Mouse (Mus musculus) embryo, embryonic 11.5 days (tissue): ENCODE data around the gene Armc8.
A peak's percentile ranks its signal among the peaks of the same experiment; 100 is the strongest.

ENCODE experiments used
- DNase-seq: peaks from one replicate; pipeline ENCODE4 v3.0.0-alpha.2; 2012; ENCODE audit warnings: low read depth, low spot score

Armc8 gene

DNA sequence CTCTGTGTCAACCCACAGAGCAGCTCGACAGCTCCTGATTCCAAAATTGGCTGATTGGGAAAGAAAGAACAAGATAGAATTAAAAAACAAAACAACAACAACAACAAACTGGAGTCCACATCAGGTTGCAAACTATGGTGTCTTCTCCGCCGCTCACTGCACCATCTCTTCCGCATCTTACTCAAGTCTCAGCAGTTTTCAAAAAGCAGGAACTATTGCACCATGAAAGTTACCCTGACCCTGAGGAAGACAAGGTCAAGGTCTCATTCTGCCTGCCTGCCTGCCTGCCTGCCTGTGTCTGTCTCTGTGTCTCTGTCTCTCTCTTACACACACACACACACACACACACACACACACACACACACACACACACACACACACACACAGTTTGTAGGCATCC, 69.4 kb downstream of the Armc8 start:
- DNase-seq: no peak

DNA sequence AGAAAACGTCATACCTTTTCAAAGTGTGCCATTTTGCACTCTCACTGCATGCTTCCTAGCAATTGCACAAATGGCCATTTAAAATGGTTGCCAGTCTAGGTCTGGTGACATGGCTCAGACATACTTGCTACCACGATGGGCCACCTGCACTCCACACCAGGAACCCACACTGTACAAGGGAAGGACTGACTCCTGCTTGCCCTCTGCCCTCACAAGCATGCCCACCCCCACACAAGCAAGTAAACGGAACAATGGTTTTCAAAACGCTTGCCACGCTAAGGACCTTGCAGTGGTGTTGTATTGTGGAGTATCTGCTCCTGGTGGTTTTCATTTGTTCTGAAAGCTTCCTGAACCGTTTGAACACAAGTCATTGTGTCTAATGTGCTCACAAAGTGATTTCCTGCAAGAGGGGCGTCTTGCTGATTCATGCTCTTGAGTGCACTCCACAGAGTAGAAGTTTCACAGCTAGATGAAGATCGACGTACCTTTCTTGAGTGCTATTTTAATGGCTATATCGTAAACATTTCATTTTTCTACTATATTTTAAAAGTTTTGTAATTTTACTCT, 76.0 kb downstream of the Armc8 start:
- DNase-seq: no peak

DNA sequence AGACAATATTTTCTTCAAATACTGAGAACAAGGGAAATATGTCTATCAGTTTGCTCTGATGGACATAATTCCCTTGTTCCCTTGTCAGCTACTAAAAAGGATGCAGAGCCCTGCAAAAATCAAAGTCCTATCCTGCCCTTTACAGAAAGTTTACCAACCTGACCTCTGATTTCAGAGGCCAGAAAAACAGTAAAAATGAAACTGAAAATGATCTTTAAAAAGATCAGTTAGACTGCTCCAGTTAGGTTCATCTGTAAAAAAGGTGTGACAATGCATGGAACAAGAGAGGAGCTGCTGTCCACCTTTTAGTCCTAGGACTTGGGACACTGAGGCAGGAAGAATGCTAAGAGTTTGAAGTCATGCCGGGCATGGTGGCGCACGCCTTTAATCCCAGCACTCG, 77.6 kb downstream of the Armc8 start:
- DNase-seq: no peak

DNA sequence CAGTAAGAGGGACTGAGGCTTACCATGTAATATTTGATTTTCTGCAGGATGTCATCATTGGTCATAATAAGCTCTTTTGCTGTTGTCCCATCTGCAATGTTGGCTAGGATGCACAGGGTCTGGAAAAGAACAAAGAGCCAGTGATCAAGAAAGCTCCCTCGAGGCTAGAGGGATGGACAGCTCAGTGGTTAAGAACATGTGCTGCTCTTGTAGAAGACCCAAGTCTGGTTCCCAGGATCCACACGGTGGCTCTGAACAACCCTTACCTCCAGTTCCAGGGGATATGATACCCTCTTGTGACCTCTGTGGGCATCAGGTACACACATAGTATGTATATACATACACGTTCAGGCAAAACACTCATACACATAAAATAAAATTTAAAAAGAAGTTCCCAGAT, 80.9 kb downstream of the Armc8 start:
- no peak for DNase-seq

DNA sequence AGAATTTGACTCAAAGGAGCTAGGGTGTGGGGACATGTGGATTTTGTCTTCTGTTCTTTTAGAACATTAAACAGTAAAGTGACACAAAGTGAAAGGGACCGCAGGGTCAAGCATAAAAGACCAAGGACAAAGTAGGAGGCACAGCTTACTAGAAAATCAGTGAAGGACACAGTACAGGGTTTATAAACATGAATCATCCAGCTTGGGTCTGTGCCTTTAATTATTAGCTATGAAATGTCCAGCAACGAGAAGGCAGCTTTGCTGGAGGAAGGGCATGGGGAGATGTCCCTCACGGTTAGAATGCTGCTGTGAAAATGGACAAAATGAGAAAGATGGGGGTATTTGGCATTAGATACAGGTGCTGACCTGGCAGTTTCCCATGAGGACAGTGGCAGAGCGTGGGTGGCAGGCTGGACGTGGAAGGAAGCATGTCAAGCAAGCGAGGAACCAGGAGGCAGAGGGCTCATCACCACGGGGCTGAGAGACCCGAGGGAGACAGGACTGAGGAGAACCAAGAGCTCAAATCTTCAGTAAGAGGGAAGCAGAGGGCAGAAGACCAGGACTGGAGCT, 81.5 kb downstream of the Armc8 start:
- DNase-seq: no peak

DNA sequence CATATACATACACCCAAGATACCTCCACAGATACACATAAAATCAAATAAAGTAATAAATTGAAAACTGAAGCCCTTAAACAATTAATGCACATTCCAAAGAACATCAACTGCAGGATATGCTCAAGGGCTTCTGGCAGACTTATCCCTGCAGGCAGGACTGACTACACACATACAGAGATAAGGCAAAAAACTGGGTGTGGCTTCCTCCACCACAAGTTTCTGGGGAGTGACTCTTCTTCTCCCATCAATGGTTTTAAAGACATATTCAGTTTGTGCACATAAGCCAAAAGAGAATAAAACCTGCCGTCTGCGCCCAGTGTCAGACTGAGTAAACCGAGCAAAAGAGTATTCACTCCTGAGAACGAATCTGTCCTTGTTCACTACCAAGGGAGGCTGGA, 83.6 kb downstream of the Armc8 start:
- DNase-seq: no peak

DNA sequence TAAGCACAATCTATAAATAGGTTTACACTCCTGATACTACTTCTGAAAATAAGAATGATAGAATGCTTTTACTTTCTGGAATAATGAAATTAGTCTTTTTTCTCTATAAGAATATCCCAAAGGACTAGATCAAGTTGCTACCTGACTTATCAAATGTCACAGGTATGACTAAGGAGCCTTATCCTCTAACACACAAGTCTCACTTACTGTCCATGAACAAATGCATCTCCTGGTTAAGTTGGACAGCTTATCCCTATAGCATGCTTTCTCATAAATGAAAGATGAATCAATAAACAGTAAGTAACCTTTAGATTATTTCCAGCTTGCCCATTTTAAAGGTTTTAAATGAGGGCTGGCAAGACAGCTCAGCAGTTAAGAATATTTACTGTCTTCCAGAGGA, 84.1 kb downstream of the Armc8 start:
- no peak for DNase-seq

DNA sequence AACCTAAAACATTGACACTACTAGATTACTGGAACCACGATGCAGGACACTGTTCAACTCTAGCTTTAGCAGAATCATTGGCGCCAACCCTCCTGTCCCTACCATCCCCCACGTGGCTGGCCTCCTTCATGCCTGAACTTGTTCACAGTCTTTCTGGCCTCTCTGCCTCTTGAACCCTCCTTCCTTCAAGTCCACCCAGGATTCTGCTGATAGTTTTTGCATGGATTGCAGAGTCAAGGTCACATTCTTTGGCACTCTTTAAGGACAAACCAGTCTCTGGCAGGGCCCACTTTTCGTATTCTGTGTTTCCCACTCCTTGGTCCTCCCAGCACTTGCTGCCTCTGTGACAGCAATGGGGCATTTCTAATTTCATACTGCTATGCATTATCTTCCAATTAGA, 85.5 kb downstream of the Armc8 start:
- no peak for DNase-seq

DNA sequence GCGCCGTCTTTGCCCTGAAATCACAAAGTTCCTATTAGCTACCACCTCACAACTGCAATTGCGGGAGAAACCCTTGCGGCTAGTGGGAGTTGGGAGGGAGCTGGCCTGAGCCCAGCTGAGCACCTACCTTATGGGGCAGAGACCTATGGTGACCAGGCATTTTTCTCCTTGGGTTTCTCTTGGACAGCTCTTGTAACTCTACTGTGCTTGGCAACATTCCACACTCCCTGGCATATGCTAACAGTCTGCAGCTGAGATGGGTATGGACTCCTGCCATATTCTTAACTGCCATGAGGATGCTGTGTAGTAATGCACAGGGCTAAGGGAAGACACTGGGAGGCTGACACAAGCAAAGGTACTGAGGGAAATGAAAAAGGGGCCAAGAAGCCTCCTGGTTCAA, 87.9 kb downstream of the Armc8 start:
- no peak for DNase-seq

DNA sequence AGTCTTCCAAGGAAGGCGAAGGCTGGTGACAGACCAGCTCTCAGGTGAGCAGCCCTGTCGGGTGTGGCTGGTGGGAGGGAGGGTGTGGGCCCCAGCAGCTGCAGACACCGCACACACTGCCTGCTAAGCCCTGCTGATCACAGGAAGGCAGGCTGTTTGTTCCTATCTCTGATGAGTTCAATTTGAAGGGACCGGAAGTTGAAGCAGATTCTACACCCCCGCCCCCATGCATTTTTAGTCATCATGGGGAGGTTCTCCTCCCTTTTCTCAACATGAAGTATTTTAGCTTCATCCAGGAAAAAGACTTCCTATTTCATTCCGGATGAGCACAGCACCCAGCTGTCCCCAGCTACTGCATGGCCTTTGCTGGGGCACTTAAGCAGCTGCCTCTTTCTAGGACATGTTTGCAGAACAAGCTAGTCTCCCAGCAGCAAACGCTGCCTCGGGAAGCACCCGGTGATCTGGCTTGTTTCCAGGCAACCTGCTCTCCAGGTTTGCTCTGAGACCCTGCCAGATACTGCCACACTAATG, 89.5 kb downstream of the Armc8 start:
- DNase-seq: no peak

DNA sequence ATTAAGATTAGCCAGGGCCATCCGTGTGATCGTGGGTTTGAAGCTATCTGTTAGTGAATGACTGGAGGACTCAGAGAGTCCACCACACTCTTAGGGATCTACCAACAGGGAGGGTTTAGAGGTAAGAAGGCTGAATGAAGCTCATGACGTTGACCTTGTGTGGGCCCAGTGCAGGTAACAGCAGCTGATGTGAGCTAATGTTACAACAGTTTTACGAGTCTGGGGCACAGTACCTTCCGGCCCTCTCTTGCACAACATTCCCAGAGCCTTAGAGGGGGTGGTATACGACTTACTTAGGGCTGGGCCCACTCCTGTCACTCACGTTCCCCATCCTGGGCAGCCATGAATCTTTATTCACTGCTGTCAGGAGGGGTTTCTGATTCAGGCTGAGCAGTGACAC, 97.4 kb downstream of the Armc8 start:
- no peak for DNase-seq

DNA sequence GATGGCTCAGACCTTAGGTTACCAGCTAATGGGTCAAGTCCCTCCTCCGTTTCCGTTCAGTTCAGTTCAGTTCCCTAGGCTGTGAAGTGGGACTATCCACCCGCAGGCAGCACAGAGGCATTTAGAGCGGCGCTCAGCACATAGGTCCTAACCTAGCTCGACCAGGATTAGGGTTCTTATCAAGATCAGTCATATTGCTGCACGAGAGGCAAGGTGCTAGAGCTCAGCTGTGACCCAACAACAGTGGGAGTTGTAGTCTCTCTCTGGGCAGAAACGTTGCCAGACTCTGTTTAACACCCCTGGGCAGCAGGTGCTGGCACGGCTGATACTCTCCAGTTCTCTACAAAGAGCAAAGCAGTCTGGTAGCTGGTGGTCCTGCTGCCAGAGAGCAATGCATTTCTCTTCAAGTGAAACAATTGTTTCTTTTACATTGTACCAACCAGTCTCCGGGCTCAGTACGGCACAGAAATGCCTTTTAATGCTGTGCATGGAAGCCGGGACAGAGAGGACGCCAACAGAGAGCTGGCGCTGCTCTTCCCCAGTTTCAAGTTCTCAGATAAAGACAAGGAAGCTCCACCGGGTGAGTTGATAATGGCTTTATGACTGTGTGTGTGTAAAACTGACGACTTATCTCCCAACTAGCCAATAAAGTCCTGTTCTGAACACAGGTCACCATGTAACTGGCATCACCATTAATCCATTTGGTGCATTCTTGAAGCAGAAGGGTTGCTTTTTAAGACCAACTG, 98.2 kb downstream of the Armc8 start:
- no peak for DNase-seq

DNA sequence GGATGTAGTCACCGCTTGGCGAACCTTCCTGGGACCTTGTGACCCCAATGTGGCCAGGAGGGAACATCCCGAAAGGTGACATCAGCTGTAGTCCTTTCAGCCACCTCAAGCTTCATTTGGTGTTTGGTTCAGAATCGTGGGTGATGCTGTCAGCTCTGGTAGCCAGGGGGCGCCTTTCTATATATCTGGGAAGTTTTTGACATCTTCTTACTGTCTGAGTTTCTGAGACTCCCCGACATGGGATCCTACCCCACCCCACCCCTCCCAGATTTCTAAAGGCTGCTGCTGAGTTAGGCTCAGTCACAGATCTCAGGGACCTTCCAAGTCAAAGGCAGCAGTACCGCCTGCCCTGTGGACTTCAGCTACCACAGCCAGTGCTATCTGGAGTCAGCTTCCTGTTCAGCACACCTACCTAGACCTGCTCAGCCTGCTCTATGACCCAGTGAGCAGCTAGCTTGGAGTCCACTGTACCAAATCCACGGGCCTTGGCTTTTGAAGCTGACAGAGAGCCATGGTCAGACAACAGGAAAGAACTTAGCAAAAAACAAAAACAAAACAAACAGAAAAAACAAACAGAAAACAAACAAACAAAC, 98.9 kb downstream of the Armc8 start:
- DNase-seq: no peak

DNA sequence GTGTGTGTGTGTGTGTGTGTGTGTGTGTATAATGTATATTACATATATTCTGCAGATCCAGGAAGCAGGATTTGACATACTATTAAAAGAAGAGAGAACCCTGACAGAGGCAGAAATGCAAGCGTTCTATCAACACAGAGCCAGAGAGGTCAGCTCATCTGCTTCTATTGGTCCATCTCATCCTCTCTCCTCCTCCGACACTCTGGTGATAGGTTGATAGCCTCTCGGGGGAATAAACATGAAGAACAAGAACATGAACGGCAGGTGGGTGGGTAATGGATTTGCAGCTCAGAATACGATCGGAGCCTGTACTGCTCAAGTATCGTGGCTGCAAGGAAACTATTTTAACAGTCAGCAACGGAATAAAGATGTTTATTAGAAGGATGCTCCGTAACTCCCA, 100.1 kb downstream of the Armc8 start:
- no peak for DNase-seq

DNA sequence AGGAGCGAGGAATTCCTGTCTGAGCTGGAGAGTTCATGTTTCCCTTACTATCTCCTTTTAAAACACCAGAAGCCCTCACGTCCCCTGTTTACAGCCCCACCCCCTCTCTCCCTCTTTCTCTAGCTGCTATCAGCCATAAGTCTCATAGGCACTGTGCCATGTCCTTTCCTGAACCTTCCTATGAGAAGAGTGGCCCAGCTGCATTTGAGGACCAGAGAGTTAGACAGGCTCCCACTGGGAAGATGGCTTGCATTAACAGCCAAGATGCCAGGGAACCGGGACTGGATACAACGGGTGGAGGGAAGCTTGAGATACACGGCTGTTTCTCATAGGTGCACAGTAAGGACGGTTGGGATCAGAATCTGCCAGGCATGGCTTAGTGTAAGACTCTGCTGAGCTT, 103.8 kb downstream of the Armc8 start:
- DNase-seq: no peak

DNA sequence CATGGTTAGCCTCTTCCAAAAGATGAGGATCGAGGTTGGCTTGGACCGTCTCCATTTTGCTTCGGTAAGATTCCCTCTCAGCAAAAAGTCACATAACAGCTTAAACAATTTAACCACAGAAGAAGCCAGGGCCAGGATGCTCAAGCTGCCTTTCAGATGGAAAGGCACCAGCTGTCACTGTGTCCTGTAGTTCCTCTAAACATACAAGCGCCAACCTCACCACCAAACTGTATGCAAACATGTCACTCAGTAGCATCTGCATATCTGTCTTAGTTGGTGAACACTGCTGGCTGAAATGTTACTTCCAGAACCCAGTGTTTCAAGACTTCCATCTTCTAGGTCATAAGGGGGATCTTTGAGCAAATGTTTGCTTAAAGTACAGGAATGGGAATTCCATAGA, 109.0 kb downstream of the Armc8 start:
- DNase-seq: no peak

DNA sequence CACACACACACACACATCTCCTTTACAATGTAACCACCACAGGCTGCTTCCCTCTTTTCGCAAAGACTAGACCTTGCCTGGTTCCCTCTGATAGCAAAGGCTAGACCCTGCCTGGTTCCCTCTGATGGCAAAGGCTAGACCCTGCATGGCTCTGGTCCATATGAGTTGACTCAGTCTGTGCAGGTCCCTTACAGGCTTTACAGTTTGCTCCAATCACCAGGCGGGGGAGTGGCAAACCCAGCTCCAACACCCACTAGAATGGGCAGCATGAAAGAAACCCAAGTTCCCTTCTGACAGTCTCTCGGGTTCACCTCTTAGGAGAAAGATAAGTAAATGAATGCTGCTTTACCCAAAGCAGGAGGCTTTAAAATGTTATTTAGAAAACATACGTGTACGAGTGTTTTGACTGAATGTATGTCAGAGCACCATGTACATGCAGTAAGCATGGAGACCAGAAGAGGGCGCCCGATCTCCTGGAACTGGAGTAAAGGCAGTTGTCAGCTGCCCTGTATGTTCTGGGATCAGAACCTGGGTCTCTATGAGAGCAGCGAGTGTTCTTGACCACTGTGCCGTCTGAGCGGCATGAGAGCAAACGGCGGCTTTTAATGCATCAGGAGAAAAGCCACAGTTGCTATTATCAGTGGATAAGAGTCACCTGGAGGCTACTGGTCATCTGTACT, 110.0 kb downstream of the Armc8 start:
- peak; percentile 53 for DNase-seq

DNA sequence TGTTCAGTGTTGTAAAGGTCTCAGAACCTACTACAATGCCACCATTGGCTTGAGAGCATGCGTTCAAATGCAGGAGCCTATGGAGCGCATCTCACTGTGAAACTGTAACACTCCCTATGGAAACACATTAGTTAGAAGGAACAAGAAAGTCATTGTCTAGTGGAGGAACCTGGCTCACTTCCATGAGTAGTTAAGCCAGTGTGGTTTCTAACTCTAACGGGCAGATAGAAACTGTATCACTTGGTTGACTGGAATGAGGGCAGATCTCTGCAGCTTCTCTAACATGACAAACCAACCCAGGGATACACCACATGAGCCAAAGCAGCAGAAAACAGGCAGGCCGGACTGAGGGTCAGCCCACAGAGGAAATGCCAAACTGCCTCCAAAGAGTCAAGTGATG, 114.5 kb downstream of the Armc8 start:
- no peak for DNase-seq

DNA sequence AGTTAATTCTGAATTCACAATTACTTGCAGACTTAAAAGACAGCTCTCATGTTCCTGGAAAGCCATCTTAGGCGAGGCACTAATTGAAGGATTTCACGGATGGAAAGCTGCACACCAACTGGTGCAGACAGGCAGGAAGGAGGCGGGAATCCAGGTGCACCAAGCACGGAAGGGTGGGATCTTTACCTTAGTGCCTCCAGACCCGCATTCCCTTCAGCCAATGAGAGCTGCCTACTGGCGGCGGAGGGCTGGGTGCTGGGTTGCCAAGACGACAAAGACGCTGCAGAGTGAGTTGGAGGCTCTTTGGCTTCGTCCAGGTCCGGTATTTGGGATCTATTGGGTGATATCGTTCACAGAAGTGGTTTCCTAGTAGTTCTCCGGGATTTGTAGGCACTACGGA, 117.5 kb downstream of the Armc8 start, which contains the start of gene Nme9:
Gene Nme9, plus strand, starts transcription at position 315 of the 400 bp plus-strand sequence.
- no peak for DNase-seq

DNA sequence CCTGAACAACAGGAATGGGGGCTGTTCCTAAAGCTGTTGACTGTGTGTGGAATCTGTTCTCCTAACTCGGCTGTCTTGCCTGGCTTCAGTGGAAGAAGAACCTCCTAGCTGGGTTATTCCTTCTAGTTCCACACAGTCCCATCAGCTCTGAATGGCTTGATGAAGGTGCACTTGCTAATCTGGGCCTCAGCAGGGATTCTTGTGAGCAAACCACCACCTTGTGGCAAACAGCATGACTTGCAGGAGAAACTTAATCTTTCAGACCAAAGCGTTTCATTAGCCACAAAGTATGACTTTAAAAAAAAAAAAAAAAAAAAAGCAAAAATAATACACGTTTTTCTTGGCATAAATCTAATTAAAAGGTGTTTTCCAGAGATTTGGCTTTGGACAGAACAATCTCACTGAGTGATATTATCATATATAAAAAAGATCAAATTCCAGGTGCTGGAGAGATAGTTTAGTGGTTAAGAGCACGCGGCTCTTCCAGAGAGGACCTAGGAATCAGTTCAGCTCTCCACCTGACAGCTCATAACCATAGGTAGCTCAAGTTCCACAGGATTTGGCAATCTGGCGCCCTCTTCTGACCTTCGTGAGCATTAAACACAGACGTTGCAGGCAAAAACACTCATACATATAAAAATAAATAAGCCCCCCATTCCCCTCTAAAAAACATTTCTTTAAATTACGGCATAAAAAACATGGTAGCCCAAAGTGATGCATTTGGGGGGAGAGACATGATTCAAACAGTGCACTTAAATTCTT, 118.6 kb downstream of the Armc8 start:
- no peak for DNase-seq

DNA sequence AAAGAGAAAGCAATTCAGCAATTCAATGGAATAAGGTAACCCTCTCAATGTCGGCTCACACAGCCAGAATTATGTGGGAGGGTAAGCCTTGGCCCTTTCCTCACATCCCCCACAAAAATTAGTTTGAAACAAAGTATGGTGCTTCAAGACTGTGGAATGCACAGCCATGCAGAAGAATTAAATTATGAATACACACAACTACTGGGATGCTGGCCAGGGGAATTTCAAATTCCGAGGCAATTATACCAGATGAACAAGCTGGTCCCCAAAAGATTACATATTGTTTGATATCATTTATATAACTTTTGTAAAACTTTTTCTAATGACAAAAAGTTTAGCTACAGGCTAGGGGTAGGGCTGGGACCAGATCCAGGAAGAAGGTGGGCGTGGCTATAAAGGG, 121.4 kb downstream of the Armc8 start:
- DNase-seq: no peak
